Mouse (Mus musculus) intestine, embryonic 16.5 days (tissue): ENCODE results near the gene Luc7l2. TPM values are rescaled to one million over a fixed set of nuclear protein-coding genes. Genes with fewer than 3 reads are reported as not detected.
A peak's percentile ranks its signal among the peaks of the same experiment; 100 is the strongest.
"Not testable (repeated sequence)": the region's sequence is repeated elsewhere in the genome, so short reads cannot be mapped to it uniquely, and the experiment has no call there.

Source experiments
- ATAC-seq: fragments of 200-750 bp; cut with Nextera tagmentation; 2 replicates; pipeline ENCODE4 v1.8.0; 2017; ENCODE audit warnings: moderate TSS enrichment, moderate library complexity
- H3K27ac ChIP-seq: fragments of 300-500 bp; sonication (generic); 2 replicates; pipeline ENCODE4 v1.5.1; 2014; ENCODE audit warnings: mild to moderate bottlenecking, low read length
- H3K27me3 ChIP-seq: fragments of 300-500 bp; sonication (generic); replicated peaks from 2 replicates; pipeline ENCODE4 v1.6.1; 2014; ENCODE audit warnings: low read length, control low read depth, mixed read lengths; ENCODE audit not compliant: control insufficient read depth, insufficient read depth
- H3K36me3 ChIP-seq: fragments of 300-500 bp; sonication (generic); 2 replicates; pipeline ENCODE4 v1.6.1; 2014; ENCODE audit warnings: low read length, control low read depth; ENCODE audit not compliant: control insufficient read depth, insufficient read depth
- H3K4me1 ChIP-seq: fragments of 300-500 bp; sonication (generic); 2 replicates; pipeline ENCODE4 v1.6.1; 2014; ENCODE audit warnings: low read length, control low read depth, mixed read lengths; ENCODE audit not compliant: control insufficient read depth, insufficient read depth
- H3K4me2 ChIP-seq: fragments of 300-500 bp; sonication (generic); 2 replicates; pipeline ENCODE4 v1.6.1; 2014; ENCODE audit warnings: low read depth, low read length, control low read depth
- H3K4me3 ChIP-seq: fragments of 300-500 bp; sonication (generic); 2 replicates; pipeline ENCODE4 v1.5.1; 2014; ENCODE audit warnings: mild to moderate bottlenecking, low read length
- H3K9ac ChIP-seq: fragments of 300-500 bp; sonication (generic); 2 replicates; pipeline ENCODE4 v1.6.1; 2014; ENCODE audit warnings: low read depth, low read length
- H3K9me3 ChIP-seq: fragments of 300-500 bp; sonication (generic); 2 replicates; pipeline ENCODE4 v1.6.1; 2016; ENCODE audit warnings: low read length, control low read depth; ENCODE audit not compliant: control insufficient read depth
- WGBS: fragments of 180-500 bp; shearing (Covaris S2); extraction: QIAGEN DNeasy Blood & Tissue Kit; methylation state at CpG from one replicate; pipeline ENCODE4 v1.1.7; 2014; 5-methylcytosine and 5-hydroxymethylcytosine counted together
- polyA plus RNA-seq: library from polyadenylated mRNA; unstranded; fragments of >200 nt; fragmentation: Nextera tagmentation; extraction: Ambion mirVana; gene quantifications from 2 replicates; pipeline ENCODE4 v1.2.1, GENCODE M21; 2015

Luc7l2 gene
- polyA plus RNA-seq, 1 experiment from 2014 or later: 26.7 TPM

DNA sequence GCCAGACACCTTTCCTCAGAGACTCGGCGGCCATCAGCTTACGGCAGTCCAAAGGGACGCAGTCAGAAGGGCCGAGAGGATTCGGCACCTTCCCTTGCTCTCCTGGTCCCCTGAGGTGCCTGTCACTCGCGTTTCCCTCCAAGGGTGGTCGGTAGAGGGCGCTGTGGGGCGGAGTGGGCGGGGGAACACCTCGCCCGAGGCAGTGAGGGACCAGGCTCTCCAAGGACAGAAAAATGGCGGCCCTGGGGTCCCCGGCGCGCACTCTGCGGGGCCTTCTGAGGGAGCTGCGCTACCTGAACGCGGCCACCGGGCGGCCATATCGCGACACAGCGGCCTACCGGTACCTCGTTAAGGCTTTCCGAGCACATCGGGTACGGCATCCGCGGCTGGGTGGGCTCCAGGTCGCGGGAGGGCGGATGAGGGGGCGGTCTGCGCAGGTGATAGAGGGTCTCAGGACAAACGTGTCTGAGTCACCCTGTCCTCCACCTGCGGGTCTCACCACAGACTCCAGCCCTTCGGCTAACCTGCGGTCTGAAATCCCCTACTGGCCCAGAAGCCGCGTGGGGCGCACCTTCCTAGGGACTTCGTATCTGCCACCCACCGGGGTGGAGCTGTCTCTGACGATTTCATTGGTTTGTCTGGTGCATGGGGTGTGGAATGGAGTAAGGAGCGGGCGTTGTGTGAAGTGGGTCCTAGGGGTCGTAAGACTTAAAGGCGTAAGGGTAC, 16.3 kb upstream of the Luc7l2 start:
- peak overlapping the region; percentile 97 for H3K4me3 ChIP-seq
- peak overlapping the region; percentile 68 for H3K4me2 ChIP-seq
- H3K27me3 ChIP-seq: no peaks in the 10 kb centered on the region
- peak overlapping the region; percentile 99 for H3K27ac ChIP-seq
- H3K36me3 ChIP-seq: no peaks in the 10 kb centered on the region
- no peaks in the 10 kb centered on the region for H3K9me3 ChIP-seq
- WGBS: under 1% methylated on average over 53 of the region's 53 CpGs
- 0 out of 2 replicates have a peak, but pooled peaks cover 4% of the 10 kb centered on the region for H3K4me1 ChIP-seq
- peak overlapping the region; percentile 99 for H3K9ac ChIP-seq
- peak; percentile 80 for ATAC-seq

DNA sequence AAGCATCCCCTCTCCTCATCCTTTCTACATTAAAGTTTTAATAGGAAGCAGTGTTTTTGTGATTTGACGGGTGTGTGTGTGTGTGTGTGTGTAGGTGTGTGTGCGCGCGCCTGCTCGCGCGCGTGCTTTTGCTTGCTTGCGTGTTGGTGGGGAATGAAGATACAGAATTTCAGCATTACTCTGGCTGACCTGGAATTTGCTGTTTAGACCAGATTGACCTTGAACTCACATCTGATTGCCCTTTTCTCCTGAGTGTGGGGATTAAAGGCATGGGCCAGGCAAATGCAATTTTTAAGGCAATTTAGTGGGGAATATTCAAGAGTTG, 15.8 kb upstream of the Luc7l2 start:
- no peak for ATAC-seq
- Histone ChIP-seq H3K4me3 (peak overlapping the region; percentile 97), H3K27me3 (no peaks in the 10 kb centered on the region), H3K36me3 (no peaks in the 10 kb centered on the region), H3K27ac (peak overlapping the region; percentile 99), H3K9me3 (no peaks in the 10 kb centered on the region), H3K4me2 (peak overlapping the region; percentile 68), H3K4me1 (0 out of 2 replicates have a peak, but pooled peaks cover 4% of the 10 kb centered on the region), H3K9ac (peak overlapping the region; percentile 99)
- WGBS: under 1% methylated on average over 9 of the region's 9 CpGs

DNA sequence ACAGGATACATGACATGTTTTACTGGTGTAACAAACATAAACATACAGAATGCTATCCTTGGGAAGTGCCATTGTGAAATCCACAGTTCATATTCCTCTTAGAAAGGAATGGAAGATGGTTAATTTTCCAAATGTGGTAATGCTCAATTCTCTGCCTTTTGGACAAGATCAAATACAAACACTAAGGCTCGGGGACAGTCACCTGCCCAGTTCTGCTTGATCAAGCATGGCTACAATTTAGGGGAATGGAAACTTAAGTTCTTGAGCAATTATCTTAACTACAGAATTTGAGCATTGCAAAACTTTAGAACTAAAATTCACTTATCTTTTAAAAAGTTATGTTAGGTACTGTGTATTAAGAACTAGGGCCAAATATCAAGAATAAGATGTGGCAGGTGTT, 15.3 kb upstream of the Luc7l2 start:
- H3K9ac ChIP-seq: no peak overlapping the region
- WGBS: 78% methylated on average over 1 of the region's 1 CpGs
- H3K9me3 ChIP-seq: no peaks in the 10 kb centered on the region
- H3K4me1 ChIP-seq: 0 out of 2 replicates have a peak, but pooled peaks cover 4% of the 10 kb centered on the region
- peak overlapping the region; percentile 68 for H3K4me2 ChIP-seq
- H3K27ac ChIP-seq: no peak overlapping the region
- ATAC-seq: no peak
- H3K36me3 ChIP-seq: no peaks in the 10 kb centered on the region
- H3K27me3 ChIP-seq: no peaks in the 10 kb centered on the region
- peak overlapping the region; percentile 97; the same call in 1 of the 2 replicates for H3K4me3 ChIP-seq

DNA sequence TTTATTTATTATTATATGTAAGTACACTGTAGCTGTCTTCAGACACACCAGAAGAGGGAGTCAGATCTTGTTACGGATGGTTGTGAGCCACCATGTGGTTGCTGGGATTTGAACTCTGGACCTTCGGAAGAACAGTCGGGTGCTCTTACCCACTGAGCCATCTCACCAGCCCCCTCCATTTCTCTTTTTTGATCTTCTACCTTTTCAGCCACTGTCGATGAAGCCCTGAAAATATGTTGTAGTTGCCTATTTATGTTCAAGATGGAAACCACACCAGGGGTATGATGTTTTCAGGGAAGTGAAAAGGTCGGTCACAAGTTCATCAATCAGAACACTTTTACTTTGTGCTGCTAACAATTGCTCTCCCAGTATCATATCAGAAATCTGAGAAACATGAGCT, 7.0 kb upstream of the Luc7l2 start:
- H3K9ac ChIP-seq, ATAC-seq, H3K4me2 ChIP-seq, H3K4me3 ChIP-seq, H3K36me3 ChIP-seq, H3K27ac ChIP-seq, H3K27me3 ChIP-seq, H3K9me3 ChIP-seq, H3K4me1 ChIP-seq: not testable (repeated sequence)
- WGBS: 90% methylated on average over 4 of the region's 5 CpGs

DNA sequence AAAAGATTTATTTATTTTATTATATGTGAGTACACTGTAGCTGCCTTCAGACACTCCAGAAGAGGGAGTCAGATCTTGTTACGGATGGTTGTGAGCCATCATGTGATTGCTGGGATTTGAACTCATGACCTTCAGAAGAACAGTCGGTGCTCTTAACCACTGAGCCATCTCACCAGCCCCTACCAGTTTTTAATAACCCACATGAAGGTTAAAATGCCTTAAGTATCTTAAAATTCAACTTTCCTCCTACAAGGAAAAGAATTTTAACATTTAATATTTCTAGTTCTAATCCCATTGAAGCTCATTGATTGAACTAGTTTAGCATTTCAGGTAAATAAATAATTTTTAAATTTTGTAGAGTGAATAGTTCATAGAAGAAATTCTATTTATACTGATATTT, 4.1 kb upstream of the Luc7l2 start:
- H3K36me3 ChIP-seq, ATAC-seq, H3K27me3 ChIP-seq, H3K27ac ChIP-seq, H3K4me1 ChIP-seq, H3K9ac ChIP-seq, H3K4me2 ChIP-seq, H3K9me3 ChIP-seq, H3K4me3 ChIP-seq: not testable (repeated sequence)
- WGBS: 91% methylated on average over 2 of the region's 2 CpGs

DNA sequence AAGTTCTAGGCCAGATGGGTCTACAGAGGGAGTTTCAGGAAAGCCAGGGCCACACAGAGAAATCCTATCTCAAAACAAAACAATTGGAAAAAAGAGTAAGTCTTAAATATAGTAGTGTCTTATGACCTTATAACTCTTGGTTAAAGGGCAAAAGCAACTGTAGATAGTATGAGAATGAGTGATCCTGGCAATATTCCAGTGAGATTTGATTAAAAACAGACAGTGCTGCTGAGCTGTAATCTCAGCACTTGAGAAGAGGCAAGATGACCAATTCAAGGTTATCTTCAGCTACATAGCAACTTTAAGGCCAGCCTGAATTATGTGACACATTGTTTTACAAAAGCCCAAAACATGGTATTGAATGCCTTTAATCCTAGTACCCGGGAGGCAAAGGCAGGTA, 3.4 kb upstream of the Luc7l2 start:
- 83% methylated on average over 1 of the region's 1 CpGs for WGBS
- H3K4me1 ChIP-seq: peaks cover 2% of the 10 kb centered on the region; the same call in 1 of the 2 replicates

DNA sequence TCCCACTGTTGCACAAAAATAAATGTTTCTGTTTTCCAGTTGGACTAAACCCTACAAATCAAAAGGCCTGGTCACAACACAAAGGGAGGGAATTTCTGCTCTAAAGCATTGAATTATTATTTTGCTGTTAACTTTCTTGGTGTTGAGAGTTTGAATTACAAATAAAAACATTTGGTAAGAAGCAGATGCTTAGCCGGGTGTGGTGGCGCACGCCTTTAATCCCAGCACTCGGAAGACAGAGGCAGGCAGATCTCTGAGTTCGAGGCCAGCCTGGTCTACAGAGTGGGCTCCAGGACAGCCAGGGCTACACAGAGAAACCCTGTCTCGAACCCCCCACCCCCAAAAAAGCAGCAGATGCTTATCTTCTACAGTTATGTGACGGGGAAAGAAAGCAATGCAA, 2.5 kb upstream of the Luc7l2 start:
- not testable (repeated sequence) for H3K9me3 ChIP-seq, H3K4me1 ChIP-seq, H3K27ac ChIP-seq, H3K4me3 ChIP-seq, H3K36me3 ChIP-seq, H3K9ac ChIP-seq, ATAC-seq, H3K4me2 ChIP-seq, H3K27me3 ChIP-seq
- WGBS: 90% methylated on average over 7 of the region's 7 CpGs

More for the DNA sequence above, 3.4 kb upstream of the Luc7l2 start:
- H3K27me3 ChIP-seq: no peaks in the 10 kb centered on the region
- H3K36me3 ChIP-seq: no peaks in the 10 kb centered on the region
- H3K27ac ChIP-seq: no peak overlapping the region
- no peaks in the 10 kb centered on the region for H3K9me3 ChIP-seq
- no peak for ATAC-seq
- no peak overlapping the region for H3K4me2 ChIP-seq
- no peak overlapping the region for H3K4me3 ChIP-seq
- H3K9ac ChIP-seq: no peak overlapping the region

DNA sequence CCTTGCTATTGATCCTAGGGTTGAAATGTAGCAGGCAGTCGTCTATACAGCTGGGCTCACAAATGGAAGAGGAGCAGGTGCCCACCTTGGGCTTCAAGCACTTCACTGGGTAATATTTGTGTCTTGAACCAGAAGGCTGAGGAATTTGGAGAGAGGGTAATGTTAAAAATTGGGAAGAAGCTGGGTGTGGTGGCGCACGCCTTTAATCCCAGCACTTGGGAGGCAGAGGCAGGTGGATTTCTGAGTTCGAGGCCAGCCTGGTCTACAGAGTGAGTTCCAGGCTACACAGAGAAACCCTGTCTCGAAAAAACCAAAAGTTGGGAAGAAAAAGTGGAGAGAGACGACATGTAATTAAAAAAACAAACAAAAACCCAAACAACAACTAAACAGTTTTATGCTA, 1.3 kb upstream of the Luc7l2 start:
- H3K9ac ChIP-seq: 0 out of 2 replicates have a peak overlapping the region, but pooled peaks have one; percentile 87
- 71% methylated on average over 6 of the region's 6 CpGs for WGBS
- H3K4me2 ChIP-seq: peak overlapping the region; percentile 57
- not testable (repeated sequence) for H3K9me3 ChIP-seq, ATAC-seq, H3K4me1 ChIP-seq, H3K27me3 ChIP-seq, H3K36me3 ChIP-seq
- peak overlapping the region; percentile 97 for H3K27ac ChIP-seq
- peak overlapping the region; percentile 57 for H3K4me3 ChIP-seq

DNA sequence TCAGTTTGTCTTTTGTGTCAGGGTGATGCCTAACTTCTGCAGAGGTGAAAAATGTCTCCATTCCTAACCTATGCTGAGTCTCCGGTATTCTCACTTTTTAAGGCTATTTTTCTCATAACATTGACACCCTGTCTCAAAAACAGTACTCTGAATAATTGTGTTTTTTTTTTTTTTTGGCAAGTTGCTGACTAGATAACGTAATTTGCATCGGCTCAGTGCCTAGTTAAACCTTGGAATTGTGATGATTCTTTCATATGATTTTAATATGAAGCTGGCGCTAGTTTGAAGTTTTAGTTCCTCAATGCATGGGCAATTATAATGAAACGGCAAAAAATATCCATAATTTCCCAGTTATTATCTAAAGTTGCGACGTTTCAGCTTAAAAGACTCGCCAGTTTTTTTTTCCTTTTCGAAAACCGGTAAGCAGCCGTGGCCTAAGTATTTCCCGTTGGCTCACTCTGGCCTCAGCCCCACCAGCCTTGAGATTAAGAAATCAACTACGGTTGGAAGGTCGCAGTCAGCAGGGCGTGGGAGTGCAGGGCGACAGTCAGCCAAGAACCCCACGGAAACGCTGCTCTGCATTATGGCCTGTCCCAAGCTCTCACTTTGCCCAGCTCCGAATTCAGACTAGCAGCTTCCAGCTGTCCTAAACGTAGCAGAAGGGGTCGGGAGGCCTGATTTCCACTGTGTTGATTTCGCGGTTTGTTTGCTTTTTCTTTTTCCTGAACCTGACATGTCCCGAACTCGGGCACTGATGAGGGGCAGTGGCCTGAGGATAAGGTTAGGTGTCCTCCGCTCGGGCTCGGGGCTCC, 678 bp upstream of the Luc7l2 start:
- peak; percentile 55 for ATAC-seq
- WGBS: 5% methylated on average over 28 of the region's 28 CpGs
- no peaks in the 10 kb centered on the region for H3K36me3 ChIP-seq

More for the DNA sequence above, 678 bp upstream of the Luc7l2 start:
- Histone ChIP-seq H3K27ac (peak overlapping the region; percentile 97), H3K4me3 (peak overlapping the region; percentile 57), H3K9me3 (no peaks in the 10 kb centered on the region), H3K4me2 (peak overlapping the region; percentile 57), H3K4me1 (peaks cover 8% of the 10 kb centered on the region), H3K27me3 (no peaks in the 10 kb centered on the region), H3K9ac (peak overlapping the region; percentile 87)
